Mouse (Mus musculus) CD8-positive naive resting alpha-beta T cell, adult 2 months (primary cell): ENCODE data around the gene Rgs3.

Experiments used
- DNase-seq, 2 experiments: peaks; one replicate each; pipeline ENCODE4 v3.0.0; 2022; ENCODE audit warnings: low read depth in 2 of 2, low spot score in 2 of 2

Gene Rgs3

GRCm38 (mm10) chr4:62652921-62653757 is 93.5 kb downstream of the Rgs3 start:
- DNase-seq, result no peak

DNA sequence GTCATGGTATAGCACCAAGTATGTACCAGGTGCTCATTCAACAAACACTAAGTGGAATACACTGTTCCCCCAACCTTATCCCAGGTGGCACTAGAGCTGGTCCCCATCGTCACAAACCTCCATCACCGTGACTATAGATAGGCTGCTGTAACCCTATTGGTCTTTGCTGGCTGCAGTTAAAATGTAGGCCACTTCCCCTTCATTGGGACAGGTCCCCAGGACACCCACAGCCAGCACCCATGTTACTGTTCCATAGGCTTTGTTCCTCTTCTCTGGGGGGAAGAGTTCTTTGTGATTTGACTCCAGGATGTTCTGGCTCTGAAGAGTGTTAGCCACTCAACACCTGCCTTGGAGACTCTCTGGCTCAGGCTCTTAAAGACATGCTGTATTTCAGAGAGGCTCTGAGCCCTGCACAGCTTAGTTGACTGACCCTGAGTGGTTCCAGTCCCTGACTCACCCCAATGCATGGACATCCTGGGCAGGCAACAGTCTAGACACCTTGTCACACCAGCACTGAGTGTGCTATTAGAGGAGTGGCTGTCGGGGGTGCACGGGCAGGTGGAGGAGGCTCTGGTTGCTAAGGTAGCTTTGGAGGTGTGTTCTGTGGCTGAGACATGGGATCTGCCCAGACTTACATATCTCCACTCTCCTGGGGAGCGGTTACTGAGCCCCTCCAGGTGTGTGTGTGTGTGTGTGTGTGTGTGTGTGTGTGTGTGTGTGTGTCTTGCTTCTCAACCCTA is 94.4 kb downstream of the Rgs3 start:
- DNase-seq, result no peak

- no peak for DNase-seq
Measured at GRCm38 (mm10) chr4:62659264-62659663, 99.6 kb downstream of the Rgs3 start.

- DNase-seq, result no peak
Measured at GRCm38 (mm10) chr4:62659861-62660553, 100.4 kb downstream of the Rgs3 start.

GRCm38 (mm10) chr4:62660554-62660864 is 100.9 kb downstream of the Rgs3 start:
- no peak for DNase-seq

DNA sequence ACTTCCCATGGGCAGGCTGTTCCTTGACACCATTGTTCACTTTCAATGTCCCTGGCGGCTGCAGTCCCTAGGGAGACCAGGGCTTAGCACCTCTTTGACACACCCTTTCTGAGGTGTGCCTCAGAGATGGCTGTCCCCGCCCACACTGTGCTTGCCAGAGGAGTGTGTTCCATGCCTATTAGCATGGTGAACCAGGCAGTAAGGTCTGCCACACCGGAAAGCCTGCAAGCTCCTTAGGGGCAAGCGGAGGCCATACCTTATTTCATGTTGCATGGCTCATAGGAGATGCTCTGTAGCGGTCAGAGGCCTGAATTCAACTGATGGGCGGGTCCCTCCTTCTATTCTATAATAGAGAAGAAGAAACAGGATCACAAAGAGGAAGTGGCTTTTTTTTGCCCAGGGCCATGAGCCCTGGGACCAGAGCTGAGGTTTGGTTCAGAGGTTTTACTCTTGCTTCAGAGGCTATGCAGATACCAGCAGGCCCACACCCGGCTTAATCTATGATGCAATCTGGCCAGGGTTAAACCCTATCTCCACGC is 101.7 kb downstream of the Rgs3 start:
- peak in 1 of 2 experiments; percentile 16 for DNase-seq

DNA sequence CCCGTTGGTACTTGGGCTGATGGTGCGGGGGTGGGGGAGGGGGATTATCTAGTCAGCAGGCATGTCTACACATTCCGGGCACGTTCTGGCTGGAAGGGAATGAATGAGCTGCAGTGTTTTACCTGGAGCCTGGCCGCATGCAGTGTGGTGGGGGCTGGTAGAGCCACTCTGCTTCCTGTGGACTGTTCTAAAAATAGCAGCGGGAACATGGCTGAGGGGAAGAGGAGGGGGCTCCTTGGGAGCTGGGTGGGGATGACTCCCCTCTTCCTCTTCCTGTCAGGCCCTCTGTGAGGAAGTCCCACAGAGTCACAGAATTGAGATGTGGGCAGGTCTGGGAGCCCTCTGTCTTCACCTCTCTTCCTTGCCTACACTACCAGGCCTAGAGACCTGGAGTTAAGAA is 103.7 kb downstream of the Rgs3 start:
- no peak for DNase-seq

- DNase-seq, result no peak
Measured at GRCm38 (mm10) chr4:62665842-62666241, 106.2 kb downstream of the Rgs3 start.

DNA sequence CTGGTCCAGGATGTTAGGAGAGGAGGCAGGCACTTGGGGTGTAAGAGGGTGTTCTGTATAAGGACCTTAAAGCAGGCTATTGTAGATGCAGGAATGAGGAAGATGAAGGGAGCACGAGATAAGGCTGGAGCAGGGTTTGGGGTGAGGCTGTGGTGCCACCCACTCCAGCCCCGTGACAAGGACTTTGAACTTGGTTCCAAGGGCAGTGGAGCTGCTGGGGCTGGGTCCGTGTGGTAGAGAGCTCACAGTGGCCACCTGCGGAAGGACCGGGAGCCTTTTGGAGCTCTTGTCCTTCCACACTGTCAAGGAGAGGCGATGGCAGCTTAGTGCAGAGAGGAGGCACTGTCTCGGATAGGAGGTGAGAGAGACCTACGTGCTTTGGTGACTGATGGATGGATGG is 109.0 kb downstream of the Rgs3 start:
- DNase-seq, result no peak

GRCm38 (mm10) chr4:62669094-62670071 is 109.7 kb downstream of the Rgs3 start:
- no peak for DNase-seq

DNA sequence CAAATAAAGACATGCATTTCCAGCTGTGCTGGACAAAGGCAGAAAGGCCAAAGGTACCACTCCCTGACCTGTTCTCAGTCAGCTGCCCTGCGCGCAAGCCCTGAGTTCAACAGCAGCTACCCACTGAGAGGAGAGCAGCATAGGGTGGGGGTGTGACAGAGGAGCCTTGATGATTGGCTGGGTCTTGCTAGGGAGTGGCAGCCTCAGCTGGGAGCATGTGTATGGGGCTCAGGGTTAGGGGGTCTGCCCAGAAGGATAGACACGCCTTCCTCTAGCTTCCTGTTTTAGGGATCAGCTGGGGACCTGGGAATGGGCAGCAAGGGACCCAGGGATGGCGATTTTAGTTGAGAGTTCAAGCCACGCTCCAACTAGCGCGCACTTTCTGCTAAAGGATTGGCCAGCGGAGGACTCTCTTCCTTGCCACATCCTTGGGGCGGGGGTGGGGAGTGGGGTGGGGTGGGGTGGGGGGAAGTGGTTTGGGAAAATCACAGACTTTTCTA is 113.9 kb downstream of the Rgs3 start:
- DNase-seq, result no peak

- DNase-seq, result no peak
Measured at GRCm38 (mm10) chr4:62674031-62674995, 114.7 kb downstream of the Rgs3 start.

DNA sequence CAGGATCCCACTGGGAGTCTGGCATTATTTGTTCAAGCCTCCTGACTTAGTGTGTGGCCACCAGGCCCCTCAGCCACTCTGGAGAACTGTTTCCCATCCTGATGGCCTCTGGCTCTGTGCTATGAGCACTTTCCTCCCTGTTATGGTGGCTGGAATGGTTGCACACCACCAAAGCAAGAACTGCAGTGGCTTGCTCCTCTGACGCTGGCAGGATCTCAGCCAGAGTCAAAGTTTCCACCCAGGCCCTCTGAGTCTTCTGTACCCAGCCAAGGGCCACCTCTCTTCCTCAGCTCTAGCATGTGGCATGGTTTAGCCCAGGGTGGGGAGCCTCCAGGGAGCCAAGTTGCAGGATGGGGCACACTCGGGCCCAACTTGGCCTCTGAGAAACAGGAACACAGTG is 115.7 kb downstream of the Rgs3 start:
- no peak for DNase-seq

- no peak for DNase-seq
Measured at GRCm38 (mm10) chr4:62677047-62677737, 117.5 kb downstream of the Rgs3 start.

DNA sequence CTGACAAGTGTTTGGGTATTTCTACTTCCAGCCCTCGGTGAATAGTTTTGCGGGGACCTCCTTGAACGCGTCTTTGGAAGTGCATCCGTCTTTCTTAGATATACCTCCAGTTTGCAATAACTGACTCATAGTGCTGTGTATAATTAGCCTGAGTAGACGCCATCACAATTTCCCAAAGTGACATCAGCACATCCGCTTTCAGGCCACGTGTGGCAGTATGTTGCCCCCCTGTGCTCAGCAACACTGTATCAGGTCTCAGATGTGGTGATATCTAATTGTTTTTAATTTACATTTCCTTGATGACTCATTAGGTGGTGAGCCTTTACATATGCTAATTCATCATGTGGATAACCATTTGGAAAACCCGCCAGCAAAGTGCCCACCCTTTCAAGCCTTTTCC is 119.5 kb downstream of the Rgs3 start:
- no peak for DNase-seq

DNA sequence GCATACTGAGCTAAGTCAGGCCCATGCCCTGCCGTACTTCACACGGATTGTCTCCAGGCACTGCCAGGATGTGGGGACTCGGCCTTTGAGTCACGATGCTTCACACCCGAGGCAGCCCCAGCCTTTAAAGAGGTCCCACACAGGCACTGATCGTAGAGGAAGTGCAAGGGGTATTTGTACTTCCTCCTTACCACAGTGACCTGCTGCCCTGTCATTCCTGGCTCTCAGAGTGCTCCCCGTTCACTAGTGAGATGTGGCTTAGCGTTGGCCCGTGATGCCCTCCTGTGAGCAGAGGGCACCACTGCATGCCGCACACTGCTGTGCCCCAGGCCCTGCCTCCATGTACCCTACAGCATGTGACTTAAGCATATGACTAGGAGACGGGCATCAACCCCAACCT is 121.8 kb downstream of the Rgs3 start:
- DNase-seq, result peak; percentile 16 to 31

DNA sequence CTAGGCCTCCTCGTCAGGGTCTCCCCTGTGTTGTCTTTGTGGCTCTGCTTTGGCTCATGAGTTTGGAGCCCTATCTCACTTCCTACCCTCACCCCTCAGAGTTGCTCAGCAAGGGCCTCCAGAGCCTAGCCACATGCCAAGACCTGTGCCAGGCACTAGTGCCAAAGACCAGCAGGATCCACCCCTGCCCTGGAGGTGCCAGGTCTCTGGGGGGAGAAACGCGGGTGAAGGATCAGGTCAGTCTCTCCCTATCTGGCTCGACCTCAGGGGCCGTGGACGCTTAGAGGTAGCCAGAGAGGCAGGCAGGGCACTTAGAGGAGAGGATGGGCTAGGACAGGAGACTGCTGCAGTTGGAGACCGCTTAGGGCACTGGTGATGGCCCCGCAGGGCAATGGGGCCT is 122.7 kb downstream of the Rgs3 start:
- no peak for DNase-seq

- no peak for DNase-seq
Measured at GRCm38 (mm10) chr4:62683148-62683547, 123.5 kb downstream of the Rgs3 start.

DNA sequence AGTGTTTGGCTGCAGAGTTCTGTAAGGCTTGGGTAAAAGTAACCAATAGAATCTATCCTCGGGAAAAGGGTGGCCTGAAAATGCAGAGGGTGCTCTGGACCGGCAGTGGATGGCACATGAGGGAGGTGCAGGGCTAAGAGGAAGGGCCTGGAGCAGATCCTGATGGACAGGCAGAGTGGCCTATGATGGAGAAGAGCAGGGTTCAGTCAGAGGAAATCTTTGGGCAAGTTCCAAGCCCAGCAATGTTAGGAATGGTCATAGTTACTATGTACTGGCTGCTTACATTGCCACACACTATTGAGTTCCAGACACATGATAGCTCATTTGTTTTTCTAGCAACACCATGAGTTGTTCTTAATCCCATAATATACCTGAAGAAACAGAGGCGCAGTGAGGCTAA is 124.7 kb downstream of the Rgs3 start:
- no peak for DNase-seq
